Mouse (Mus musculus) small intestine, adult 2 months (tissue): ENCODE results near the gene Tsc22d4. TPM values are rescaled to one million over a fixed set of nuclear protein-coding genes. Genes with fewer than 3 reads are reported as not detected.

Experiments
- H3K27ac ChIP-seq: fragments of 200-500 bp; 2 replicates; pipeline ENCODE4 v1.5.1; 2012; ENCODE audit warnings: low read depth, low read length, control low read depth, inconsistent platforms; ENCODE audit not compliant: insufficient read depth
- H3K27me3 ChIP-seq: fragments of 200-500 bp; 2 replicates; pipeline ENCODE4 v1.6.1; 2012; ENCODE audit warnings: mild to moderate bottlenecking, moderate library complexity, low read length, inconsistent platforms; ENCODE audit not compliant: control insufficient read depth, insufficient read depth
- H3K36me3 ChIP-seq: fragments of 200-500 bp; 2 replicates; pipeline ENCODE4 v1.6.1; 2012; ENCODE audit warnings: mild to moderate bottlenecking, low read length, control low read depth, inconsistent platforms; ENCODE audit not compliant: control insufficient read depth, insufficient read depth
- H3K4me1 ChIP-seq: fragments of 200-500 bp; 2 replicates; pipeline ENCODE4 v1.6.1; 2012; ENCODE audit warnings: low read length, inconsistent platforms, mixed read lengths; ENCODE audit not compliant: control insufficient read depth, insufficient read depth, insufficient read length
- H3K4me3 ChIP-seq: fragments of 200-500 bp; 2 replicates; pipeline ENCODE4 v1.5.1; 2012; ENCODE audit warnings: low read depth, mild to moderate bottlenecking, control low read depth, inconsistent platforms, low read length, moderate library complexity
- CTCF ChIP-seq: fragments of 200-500 bp; IDR thresholded peaks from 2 replicates; pipeline ENCODE4 v1.5.1; 2012; ENCODE audit warnings: low read depth, mild to moderate bottlenecking, control low read depth, inconsistent platforms, low read length, moderate library complexity, mixed read lengths; ENCODE audit not compliant: insufficient replicate concordance, insufficient read length; ENCODE audit errors: extremely low read depth
- POLR2A ChIP-seq: fragments of 200-500 bp; IDR thresholded peaks from 2 replicates; pipeline ENCODE4 v1.6.1; 2012; ENCODE audit warnings: low read depth, mild to moderate bottlenecking, control low read depth, inconsistent platforms, low read length, moderate library complexity
- WGBS: fragments of 180-500 bp; shearing (Covaris S2); methylation state at CpG from one replicate; pipeline ENCODE4 v1.1.7; 2018; 5-methylcytosine and 5-hydroxymethylcytosine counted together
- polyA plus RNA-seq: library from polyadenylated mRNA; depleted of rRNA; stranded (reverse); fragments of >200 nt; gene quantifications from 2 replicates; pipeline ENCODE4 v1.2.3, GENCODE M21; 2012

Gene Tsc22d4
- polyA plus RNA-seq, 1 experiment = 209 TPM

DNA sequence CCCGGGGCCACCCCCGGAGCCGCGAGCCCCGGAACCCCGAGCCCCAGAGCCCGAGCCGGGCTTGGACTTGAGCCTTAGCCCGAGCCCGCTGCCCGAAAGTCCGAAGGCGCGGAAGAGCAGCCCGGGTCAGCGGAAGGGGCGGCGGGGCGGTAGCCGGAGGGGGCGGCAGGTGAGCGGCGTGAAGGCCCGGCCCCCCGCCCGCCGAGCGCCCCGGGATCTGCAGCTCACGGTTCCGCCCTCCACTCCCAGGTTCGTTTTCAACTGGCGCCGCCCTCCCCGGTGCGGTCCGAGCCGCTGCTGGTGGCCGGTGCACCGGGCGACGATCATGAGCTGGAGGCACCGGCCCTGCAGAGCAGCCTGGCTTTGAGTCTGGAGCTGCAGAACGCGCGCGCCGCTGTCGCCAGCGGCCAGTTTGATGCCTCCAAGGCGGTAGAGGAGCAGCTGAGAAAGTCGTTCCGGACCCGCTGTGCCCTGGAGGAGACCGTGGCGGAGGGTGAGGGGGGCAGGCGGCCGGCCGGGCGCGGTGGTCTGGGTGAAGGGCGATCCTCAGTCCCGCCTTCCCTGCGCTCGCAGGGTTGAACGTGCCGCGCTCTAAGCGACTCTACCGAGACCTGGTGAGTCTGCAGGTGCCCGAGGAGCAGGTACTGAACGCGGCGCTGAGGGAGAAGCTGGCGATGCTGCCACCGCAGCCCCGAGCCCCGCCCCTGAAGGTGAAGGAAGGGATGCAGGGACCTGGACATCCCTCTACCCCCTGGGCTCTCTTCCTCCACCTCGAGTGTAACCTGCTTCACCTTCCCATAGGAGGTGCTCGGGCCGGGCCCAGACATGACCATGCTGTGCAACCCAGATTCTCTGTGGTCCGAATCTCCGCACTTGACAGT, 33.8 kb downstream of the Tsc22d4 start:
- peak overlapping the region; percentile 72 for H3K4me3 ChIP-seq
- under 1% methylated on average over 82 of the region's 83 CpGs for WGBS
- no peaks in the 10 kb centered on the region for H3K27me3 ChIP-seq
- peaks cover 22% of the 10 kb centered on the region for H3K4me1 ChIP-seq
- peak overlapping the region; percentile 38 for H3K27ac ChIP-seq
- peaks cover 31% of the 10 kb centered on the region for H3K36me3 ChIP-seq
- TF ChIP-seq POLR2A (no peak), CTCF (no peak)

DNA sequence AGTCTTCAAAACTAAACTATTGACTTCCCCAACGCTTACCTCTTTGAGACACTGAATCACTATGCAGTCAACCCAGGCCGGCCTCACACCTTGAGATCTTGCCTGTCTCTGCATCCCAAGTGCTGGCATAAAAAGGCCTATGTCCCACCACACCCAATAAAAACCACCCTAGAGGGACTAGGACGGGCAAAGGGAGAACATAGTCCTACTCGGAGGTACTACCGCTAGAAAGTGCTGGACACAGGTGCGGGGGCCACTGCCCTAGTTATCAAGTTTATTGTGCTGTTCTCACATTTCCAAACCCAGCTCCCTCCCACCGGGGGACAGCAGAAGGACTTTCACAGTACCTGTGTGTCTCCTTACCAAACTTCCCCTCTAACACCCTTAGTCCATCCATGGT, 36.1 kb downstream of the Tsc22d4 start:
- H3K27me3 ChIP-seq = no peaks in the 10 kb centered on the region
- no peak overlapping the region for H3K27ac ChIP-seq
- H3K4me1 ChIP-seq = peaks cover 32% of the 10 kb centered on the region
- no peak for TF ChIP-seq CTCF
- no peak for TF ChIP-seq POLR2A
- H3K4me3 ChIP-seq = no peak overlapping the region
- WGBS = 80% methylated on average over 7 of the region's 7 CpGs
- peaks cover 31% of the 10 kb centered on the region for H3K36me3 ChIP-seq

DNA sequence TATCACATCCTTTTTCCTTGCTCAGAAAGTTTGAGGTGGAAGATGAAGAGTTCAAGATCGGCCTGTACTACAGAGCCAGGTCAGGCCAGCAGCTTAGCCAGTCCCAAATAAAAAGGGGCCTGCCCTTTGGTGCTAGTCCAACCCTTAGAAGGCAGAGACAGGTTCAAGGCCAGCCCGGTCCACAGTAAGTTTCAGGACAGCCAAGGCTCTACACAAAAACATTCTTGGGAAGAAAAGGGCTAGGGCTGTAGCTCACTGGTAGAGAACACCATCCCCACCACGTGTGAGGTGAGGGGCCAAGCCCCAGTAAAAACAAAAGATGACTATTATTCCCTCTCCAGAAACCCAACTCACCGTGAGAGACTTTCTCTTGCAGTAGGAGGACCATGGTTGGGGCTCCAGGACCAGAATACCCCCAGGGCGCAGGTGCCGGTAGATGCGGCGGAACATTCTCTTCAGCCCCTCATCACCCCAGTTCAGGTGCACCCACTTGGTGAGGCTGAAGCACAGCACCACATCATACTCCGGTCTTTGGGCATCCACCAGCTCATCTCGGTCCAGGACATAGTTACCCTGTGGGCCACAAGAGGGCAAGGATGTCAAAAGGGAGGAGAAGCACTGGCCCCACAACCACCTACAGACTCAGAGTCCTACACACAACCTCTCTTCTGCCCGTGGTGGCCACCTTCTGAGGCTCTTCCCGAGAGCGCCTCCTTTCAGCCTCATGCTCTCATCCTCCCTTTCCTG, 37.4 kb downstream of the Tsc22d4 start:
- no peaks in the 10 kb centered on the region for H3K27me3 ChIP-seq
- no peak overlapping the region for H3K27ac ChIP-seq
- H3K36me3 ChIP-seq = peaks cover 31% of the 10 kb centered on the region
- peaks cover 26% of the 10 kb centered on the region for H3K4me1 ChIP-seq
- 81% methylated on average over 13 of the region's 13 CpGs for WGBS
- H3K4me3 ChIP-seq = no peak overlapping the region
- TF ChIP-seq POLR2A (no peak), CTCF (no peak)

DNA sequence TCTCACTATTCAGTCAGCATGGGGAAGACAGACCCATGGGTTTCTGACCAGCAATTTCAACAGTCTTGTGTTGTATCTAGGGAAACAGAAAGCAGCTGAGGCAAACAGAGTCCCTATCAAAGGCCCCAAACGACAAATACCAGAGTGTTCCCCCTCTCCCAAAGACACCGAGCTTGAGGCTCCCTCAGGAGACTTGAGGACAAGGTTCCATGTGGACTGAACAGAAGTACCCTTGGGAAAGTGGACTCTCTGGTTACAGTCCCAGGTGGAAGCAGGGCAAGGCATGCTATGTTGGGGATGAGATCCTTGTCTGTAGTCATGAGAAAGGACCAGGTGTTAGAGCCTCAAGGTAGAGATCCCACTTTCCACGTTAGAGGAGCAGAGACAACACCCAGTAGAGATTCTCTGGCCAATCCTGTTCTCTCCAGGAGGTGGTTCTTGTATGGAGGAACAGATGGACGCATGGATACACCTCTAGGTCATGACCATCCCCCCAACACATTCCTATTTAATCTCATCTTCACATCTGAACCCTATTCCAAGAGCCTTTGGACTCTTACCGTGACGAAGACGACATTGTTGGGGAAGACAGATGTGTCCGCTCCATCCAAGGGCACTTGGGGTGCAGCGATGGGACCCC, 38.5 kb downstream of the Tsc22d4 start:
- H3K4me1 ChIP-seq = peaks cover 24% of the 10 kb centered on the region
- H3K27ac ChIP-seq = no peak overlapping the region
- H3K27me3 ChIP-seq = no peaks in the 10 kb centered on the region
- 29% methylated on average over 9 of the region's 9 CpGs for WGBS
- TF ChIP-seq CTCF (no peak; the same call in 1 of the 2 replicates), POLR2A (no peak)
- peak overlapping the region; percentile 93 for H3K4me3 ChIP-seq
- peaks cover 31% of the 10 kb centered on the region for H3K36me3 ChIP-seq

DNA sequence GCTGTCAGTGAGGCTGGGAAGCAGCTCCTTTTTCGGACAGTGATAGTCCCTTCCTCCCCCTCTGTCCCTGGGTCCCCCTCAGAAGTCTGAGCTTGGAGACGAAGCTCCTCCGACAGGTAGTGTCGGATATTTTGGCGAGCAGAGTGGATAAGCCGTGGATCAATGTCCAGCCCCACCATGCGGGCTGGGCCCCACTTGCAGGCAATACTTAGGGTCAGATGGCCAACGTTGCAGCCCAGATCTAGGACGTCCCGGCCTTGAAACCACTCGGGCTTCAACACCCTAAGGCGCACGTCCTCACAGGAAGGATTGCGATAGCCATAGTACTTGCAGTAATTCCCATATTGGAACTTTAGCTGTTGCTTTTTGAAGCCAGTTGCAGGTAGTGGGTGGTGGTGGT, 39.0 kb downstream of the Tsc22d4 start:
- H3K27ac ChIP-seq = no peak overlapping the region
- peaks cover 21% of the 10 kb centered on the region for H3K4me1 ChIP-seq
- no peak for TF ChIP-seq CTCF
- no peak for TF ChIP-seq POLR2A
- no peaks in the 10 kb centered on the region for H3K27me3 ChIP-seq
- 29% methylated on average over 14 of the region's 14 CpGs for WGBS
- peaks cover 31% of the 10 kb centered on the region for H3K36me3 ChIP-seq
- peak overlapping the region; percentile 93 for H3K4me3 ChIP-seq

DNA sequence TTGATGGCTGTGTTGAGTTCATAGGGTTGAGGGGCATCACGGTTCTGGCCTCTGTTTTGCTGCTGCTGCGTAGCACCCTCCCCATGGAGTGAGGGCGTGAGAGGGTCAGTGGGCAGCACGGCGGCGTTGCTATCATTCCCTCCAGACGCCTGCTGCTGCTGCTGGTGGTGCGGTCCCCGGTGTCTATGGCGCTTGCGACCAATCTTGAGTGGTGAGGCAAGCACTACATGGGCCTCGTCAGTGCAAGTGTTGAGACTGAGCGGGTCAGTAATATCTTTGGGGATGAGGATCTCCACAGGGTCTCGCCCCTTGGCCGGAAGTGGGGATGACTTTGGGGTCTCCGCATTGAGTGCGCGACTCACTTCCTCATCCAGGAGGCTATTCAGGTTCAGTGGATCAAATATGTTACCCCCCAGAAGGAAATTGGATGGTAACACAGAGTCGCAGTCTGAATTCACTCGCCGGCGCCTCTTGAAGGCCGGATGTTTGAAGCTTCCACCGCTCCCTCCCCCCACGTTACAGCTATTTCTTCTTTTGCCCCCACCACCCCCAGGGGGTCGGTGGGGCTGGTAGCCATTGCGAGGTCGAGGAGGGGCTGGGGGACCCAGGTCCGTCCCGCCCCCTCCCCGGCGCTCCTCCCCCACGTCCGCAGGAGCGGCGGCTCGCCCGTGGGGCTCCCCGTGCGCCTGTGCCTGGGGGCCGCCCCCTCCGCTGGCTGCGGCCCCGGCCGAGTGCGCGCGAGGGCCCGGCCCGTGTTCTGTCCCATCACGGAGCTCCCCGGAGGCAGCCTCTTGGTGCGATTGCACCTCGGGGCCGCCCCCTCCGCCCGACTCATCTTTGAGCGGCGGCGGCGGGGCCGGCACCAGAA, 39.9 kb downstream of the Tsc22d4 start:
- Histone ChIP-seq H3K27ac (peak overlapping the region; percentile 95), H3K36me3 (peaks cover 30% of the 10 kb centered on the region), H3K4me3 (peak overlapping the region; percentile 93), H3K27me3 (no peaks in the 10 kb centered on the region), H3K4me1 (peaks cover 19% of the 10 kb centered on the region)
- TF ChIP-seq POLR2A = no peak
- 1% methylated on average over 61 of the region's 62 CpGs for WGBS
